Mouse (Mus musculus): Measurements from ENCODE around the gene Lipm.
A peak's percentile ranks its signal among the peaks of the same experiment; 100 is the strongest.

Gene Lipm

GRCm38 (mm10) chr19:34100633-34101032, at the start of gene Lipm:
Gene Lipm, plus strand, starts transcription at chr19:34100933.
- DNase-seq = no peak

GRCm38 (mm10) chr19:34051502-34051901, 49.2 kb upstream of the Lipm start:
- no peak for DNase-seq

DNA sequence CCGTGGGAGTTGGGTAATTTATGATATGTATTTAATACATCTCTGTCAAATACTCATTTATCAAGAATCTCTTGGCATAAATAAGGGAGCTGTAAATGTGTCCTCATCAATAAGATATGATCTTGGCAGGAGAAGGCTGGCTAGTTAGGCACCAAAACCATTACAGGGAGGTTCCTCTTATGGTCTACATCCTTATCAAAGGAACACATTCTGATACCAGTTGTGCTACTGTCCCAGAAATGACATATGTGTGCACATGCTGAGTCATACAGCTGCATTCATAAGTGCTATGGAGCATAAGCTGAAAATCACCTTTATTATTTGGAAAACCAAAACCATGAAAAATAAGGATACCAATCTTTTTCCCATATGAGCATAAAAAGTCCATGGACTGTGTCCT, 37.2 kb upstream of the Lipm start:
- no peak for DNase-seq

- no peak for DNase-seq
These were observed 36.7 kb upstream of the Lipm start for GRCm38 (mm10) chr19:34064059-34064458.

GRCm38 (mm10) chr19:34066779-34067472, 33.8 kb upstream of the Lipm start, which contains the start of gene Lipn:
Gene Lipn, plus strand, starts transcription at chr19:34067358.
- DNase-seq = no peak

- no peak for DNase-seq
These were observed 26.5 kb upstream of the Lipm start for GRCm38 (mm10) chr19:34074239-34074638.

DNA sequence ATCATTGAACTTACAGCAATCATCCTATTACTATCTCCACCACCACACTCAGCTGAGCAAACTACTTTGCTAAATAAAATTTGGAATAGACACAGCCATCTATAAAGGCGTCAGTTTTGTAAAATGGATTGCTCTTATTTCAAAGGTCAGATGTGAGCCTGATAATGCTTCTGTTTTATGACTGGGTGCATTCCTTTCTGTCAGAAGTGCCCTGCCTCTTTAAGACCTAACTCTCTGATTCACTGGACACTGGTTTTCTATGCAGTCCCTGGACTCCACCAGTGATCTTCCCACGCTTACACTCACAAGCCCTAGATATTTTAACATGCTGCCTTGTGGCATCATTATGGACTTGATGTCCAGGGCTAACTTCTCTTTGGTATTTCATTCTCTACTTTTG, 22.6 kb upstream of the Lipm start:
- no peak for DNase-seq

DNA sequence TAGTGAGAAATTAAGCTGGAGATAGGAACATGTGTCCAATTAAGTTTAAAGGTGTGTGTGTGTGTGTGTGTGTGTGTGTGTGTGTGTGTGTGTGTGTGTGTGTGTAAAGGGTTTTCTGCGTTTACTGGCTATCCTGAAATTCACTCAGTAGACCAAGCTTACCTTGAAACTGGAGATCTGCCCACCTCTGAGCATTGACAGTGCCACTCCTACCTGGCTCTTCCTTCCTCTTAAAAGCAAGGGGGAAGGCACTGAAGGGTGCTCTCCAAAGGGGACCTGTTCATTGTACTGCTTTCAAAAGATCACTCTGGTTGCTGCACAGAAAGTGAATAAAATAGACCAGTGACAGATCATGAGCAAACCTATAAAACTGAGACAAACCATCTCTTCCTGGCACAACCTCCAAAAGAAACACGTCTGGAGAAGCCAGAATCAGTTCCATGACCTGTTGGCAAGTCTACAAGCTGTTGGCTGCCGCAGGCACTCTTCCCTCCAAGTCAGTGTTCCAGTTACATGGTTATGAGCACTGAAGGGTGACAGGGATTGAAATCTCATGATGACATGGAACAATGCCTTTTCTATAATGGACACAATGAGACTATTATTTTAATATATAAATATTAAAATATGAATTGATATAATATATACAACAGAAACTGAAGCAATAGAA, 11.6 kb upstream of the Lipm start:
- DNase-seq = no peak

DNA sequence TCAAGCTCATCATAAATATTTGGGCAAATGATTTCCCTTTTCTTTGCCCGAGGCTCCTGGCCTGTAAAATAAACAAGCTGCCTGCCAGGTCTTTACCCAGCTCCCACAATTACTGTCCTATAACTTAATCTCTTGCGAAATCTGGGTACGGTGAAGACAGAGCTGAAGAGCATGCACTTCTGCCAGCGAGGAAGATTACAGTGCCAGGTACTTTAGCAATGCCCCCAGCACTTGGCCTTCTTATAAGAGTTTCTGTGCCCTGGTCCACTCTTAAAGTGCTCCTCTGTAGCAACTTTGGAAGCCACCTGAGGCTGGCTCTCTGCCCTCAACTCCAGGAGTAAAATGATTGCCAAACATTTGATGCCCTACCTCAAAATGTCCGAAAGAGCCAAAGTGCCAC, 5.4 kb upstream of the Lipm start:
- no peak for DNase-seq

- DNase-seq = no peak
These were observed 4.5 kb upstream of the Lipm start for GRCm38 (mm10) chr19:34096228-34096627.

GRCm38 (mm10) chr19:34101888-34102287, 1.2 kb downstream of the Lipm start:
- DNase-seq = no peak

- no peak for DNase-seq
These were observed 4.1 kb downstream of the Lipm start for GRCm38 (mm10) chr19:34104841-34105240.

GRCm38 (mm10) chr19:34119102-34119501, 18.4 kb downstream of the Lipm start:
- DNase-seq = no peak

DNA sequence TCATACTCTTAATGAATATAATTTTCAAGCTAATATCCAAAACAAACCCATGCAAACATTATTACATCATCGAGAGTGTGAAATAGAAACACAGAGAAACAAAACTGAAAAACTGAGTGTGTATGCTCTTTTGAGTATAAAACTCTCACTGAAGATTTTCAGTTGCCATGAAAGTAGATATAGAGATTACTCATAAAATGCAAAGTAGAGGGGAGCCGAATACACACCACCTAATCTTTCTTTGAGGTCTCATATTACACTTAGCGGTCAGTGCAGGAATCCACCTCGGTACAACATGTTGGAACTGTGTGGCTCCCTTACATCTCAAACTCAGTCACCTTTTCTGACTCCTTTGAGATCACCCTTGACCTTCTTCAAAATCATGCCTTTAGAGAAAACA, 18.9 kb downstream of the Lipm start:
- DNase-seq = no peak

GRCm38 (mm10) chr19:34120107-34120731, 19.5 kb downstream of the Lipm start:
- no peak for DNase-seq

- no peak for DNase-seq
These were observed 38.1 kb downstream of the Lipm start for GRCm38 (mm10) chr19:34138720-34139430.

DNA sequence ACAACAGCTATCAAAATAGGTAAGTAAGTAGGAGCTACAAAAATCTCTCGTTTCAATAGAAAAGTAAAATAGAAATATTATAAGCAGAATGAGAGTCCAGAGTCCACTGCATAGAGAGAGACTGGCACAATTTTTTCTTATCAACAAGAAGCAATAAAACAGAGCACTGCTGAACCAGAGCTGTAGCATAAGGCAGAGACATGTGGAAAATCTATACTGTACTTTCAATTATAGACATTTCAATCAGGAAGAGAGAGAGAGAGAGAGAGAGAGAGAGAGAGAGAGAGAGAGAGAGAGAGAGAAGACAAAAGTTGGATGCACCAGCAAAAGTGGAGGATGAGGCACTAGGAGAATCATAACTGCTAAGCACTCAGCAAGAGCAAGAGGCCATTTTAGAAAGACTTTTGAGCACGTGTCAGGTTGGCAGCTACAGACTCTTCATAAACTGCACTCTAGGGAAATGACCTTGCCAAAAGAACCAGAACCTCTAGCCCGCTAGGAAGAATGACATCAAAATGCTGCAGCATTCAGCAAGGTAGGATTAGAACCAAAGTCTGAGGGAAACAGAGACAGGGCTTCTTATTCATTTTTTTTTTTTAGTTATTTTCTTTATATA, 38.8 kb downstream of the Lipm start:
- no peak for DNase-seq

DNA sequence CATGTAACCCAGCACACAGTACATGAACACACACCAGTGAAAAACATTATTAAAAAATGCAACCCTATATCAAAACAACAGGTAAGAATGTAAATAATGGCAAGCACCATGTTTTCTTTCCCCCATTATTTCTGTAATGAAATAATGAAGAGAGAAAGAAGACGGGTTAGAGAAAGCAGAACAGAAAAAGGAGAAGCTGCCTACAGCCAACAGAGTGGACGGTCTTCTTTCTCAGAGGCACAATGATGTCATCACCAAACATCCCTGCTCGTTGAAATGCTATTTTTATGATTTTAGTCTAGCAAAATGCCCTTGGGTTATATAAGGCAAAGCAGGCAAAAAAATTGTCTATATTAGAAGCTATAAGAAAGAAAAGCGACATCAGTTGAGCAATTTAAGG, 47.7 kb downstream of the Lipm start:
- no peak for DNase-seq

GRCm38 (mm10) chr19:34151909-34152308, 51.2 kb downstream of the Lipm start:
- DNase-seq = peak; percentile 8

DNA sequence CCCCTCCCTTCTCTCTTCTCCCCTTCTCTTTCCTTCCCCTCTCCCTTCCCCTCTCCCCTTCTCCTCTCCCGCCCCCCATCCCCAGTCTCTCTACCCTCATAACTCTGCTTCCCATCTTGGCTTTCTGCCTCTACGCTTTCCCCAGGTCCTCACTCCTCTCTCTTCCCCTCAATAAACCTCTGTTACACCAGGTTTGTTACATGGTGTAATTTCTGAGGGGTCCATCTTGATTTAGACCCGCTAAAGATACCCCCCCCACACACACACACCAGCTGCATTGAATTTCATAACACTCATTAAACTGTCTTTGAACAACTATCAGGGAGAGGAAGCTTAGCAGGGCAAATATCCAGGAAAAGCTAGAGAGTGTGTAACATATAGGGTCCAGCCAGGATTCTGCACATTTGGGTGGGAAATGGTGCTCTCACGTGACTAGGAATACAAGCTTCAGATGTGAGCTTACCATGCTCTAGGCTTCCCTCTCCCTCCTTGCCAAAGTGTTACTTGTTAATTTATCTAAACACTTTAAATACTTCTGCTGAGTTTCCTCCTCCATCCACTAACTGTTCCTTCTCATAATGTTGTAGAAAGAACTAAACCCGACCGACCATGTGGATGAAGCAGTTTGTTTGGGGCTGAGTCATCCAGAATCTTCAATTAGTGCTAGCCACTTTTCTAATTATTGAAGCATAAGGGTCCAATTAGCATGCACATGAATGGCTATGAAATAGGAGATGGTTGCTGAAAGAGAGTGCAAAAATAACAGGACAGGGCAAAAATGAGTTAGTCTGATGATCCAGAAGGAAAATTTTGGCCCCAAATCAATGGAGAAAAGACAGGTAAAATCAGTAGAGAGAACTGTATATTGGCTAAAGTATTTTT, 52.8 kb downstream of the Lipm start:
- DNase-seq = no peak

GRCm38 (mm10) chr19:34162693-34163092, 62.0 kb downstream of the Lipm start:
- no peak for DNase-seq

DNA sequence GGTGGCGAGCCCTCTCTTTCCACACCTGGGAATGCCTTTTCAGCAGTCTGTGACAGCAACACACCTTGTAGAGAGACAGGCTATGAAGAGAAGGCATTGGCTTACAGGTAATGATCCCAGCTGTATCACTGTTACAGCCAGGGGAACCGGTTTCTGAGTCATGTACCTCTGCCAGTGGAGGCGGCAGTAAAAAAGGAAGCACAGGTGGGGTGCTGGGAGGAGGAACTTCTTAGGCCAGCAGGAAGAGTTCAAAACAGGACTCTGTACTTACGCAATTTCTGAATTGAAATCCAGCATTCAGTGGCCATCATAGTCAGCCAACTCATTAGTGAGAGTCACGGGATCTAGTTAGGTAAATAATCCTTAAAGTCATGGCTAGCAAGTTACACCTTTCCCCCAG, 65.2 kb downstream of the Lipm start, which contains the start of gene Ankrd22:
Gene Ankrd22 (minus strand): TSS at position 163 of the 400 bp plus-strand sequence.
- DNase-seq = no peak

Measured in cerebellum, adult 9-10 months (tissue).